Mouse (Mus musculus): Measurements from ENCODE around the gene Tyro3. TPM values are rescaled to one million over a fixed set of nuclear protein-coding genes. Genes with fewer than 3 reads are reported as not detected.

The Tyro3 gene
- polyA plus RNA-seq, 2 experiments = 0.65 to 0.71 TPM

- WGBS (ENCODE audit: insufficient replicate concordance) = 59% methylated on average over 4 of the region's 4 CpGs
- no peak overlapping the region for H3K4me3 ChIP-seq (ENCODE audit: insufficient read depth in 1 of 2, low read depth in 2 of 2, low read length in 2 of 2)
- ATAC-seq (ENCODE audit: insufficient read depth) (no peak), DNase-seq (ENCODE audit: low read depth in 3 of 3, low spot score in 3 of 3) (no peak)
- H3K27ac ChIP-seq = no peak overlapping the region
- no peak overlapping the region for H3K4me2 ChIP-seq (ENCODE audit: low read depth)
- no peaks in the 10 kb centered on the region for H3K9me3 ChIP-seq (ENCODE audit: control insufficient read depth, low read length)
- H3K27me3 ChIP-seq (ENCODE audit: control insufficient read depth, insufficient read depth, low read length) = no peaks in the 10 kb centered on the region
- TF ChIP-seq CTCF (IDR thresholded peaks at IDR 0.05; ENCODE audit: low read depth) (no peak), EP300 (IDR thresholded peaks at IDR 0.05; ENCODE audit: low read depth) (no peak)
- no peaks in the 10 kb centered on the region for H3K4me1 ChIP-seq (replicated peaks; ENCODE audit: control insufficient read depth in 2 of 2, insufficient read depth in 2 of 2, low read length in 1 of 2)
- no peaks in the 10 kb centered on the region for H3K36me3 ChIP-seq (replicated peaks; ENCODE audit: control insufficient read depth, insufficient read depth, low read depth)
- no peak overlapping the region for H3K9ac ChIP-seq (replicated peaks)
These were observed 49.4 kb downstream of the Tyro3 start for GRCm38 (mm10) chr2:119846929-119847328.

GRCm38 (mm10) chr2:119853811-119854210 lies 56.3 kb downstream of the Tyro3 start:
- Histone ChIP-seq H3K9me3 (ENCODE audit: control insufficient read depth, low read length) (no peaks in the 10 kb centered on the region), H3K36me3 (replicated peaks; ENCODE audit: control insufficient read depth, insufficient read depth, low read depth) (no peaks in the 10 kb centered on the region), H3K4me3 (ENCODE audit: insufficient read depth in 1 of 2, low read depth in 2 of 2, low read length in 2 of 2) (no peak overlapping the region), H3K9ac (replicated peaks) (no peak overlapping the region), H3K4me1 (replicated peaks; ENCODE audit: control insufficient read depth in 2 of 2, insufficient read depth in 2 of 2, low read length in 1 of 2) (no peaks in the 10 kb centered on the region), H3K27ac (no peak overlapping the region), H3K27me3 (ENCODE audit: control insufficient read depth, insufficient read depth, low read length) (no peaks in the 10 kb centered on the region), H3K4me2 (ENCODE audit: low read depth) (no peak overlapping the region)
- ATAC-seq (ENCODE audit: insufficient read depth) (no peak), DNase-seq (ENCODE audit: low read depth in 3 of 3, low spot score in 3 of 3) (no peak)
- no peak for TF ChIP-seq CTCF (IDR thresholded peaks at IDR 0.05; ENCODE audit: low read depth)
- 64% methylated on average over 4 of the region's 4 CpGs for WGBS (ENCODE audit: insufficient replicate concordance)

- ATAC-seq (ENCODE audit: insufficient read depth) = no peak
- no peak overlapping the region for H3K4me2 ChIP-seq (ENCODE audit: low read depth)
- H3K9ac ChIP-seq (replicated peaks) = no peak overlapping the region
- no peak overlapping the region for H3K4me3 ChIP-seq (ENCODE audit: insufficient read depth in 1 of 2, low read depth in 2 of 2, low read length in 2 of 2)
- TF ChIP-seq CTCF (IDR thresholded peaks at IDR 0.05; ENCODE audit: low read depth) (no peak), EP300 (IDR thresholded peaks at IDR 0.05; ENCODE audit: low read depth) (no peak)
- H3K27ac ChIP-seq = no peak overlapping the region
- no peaks in the 10 kb centered on the region for H3K27me3 ChIP-seq (ENCODE audit: control insufficient read depth, insufficient read depth, low read length)
- 47% methylated on average over 6 of the region's 6 CpGs for WGBS (ENCODE audit: insufficient replicate concordance)
- H3K9me3 ChIP-seq (ENCODE audit: control insufficient read depth, low read length) = no peaks in the 10 kb centered on the region
- no peaks in the 10 kb centered on the region for H3K36me3 ChIP-seq (replicated peaks; ENCODE audit: control insufficient read depth, insufficient read depth, low read depth)
- no peak for DNase-seq (ENCODE audit: low read depth in 3 of 3, low spot score in 3 of 3)
- no peaks in the 10 kb centered on the region for H3K4me1 ChIP-seq (replicated peaks; ENCODE audit: control insufficient read depth in 2 of 2, insufficient read depth in 2 of 2, low read length in 1 of 2)
These were observed 57.8 kb downstream of the Tyro3 start for GRCm38 (mm10) chr2:119855310-119855850.

- WGBS (ENCODE audit: insufficient replicate concordance) = 67% methylated on average over 2 of the region's 2 CpGs
- H3K27ac ChIP-seq = no peak overlapping the region
- ATAC-seq (ENCODE audit: insufficient read depth) = no peak
These were observed 59.8 kb downstream of the Tyro3 start for GRCm38 (mm10) chr2:119857341-119857740.

GRCm38 (mm10) chr2:119864484-119864883 lies 67.0 kb downstream of the Tyro3 start:
- WGBS (ENCODE audit: insufficient replicate concordance) = 51% methylated on average over 4 of the region's 4 CpGs
- DNase-seq (ENCODE audit: low read depth in 3 of 3, low spot score in 3 of 3) (no peak), ATAC-seq (ENCODE audit: insufficient read depth) (no peak)

More at GRCm38 (mm10) chr2:119857341-119857740, 59.8 kb downstream of the Tyro3 start:
- Histone ChIP-seq H3K9me3 (ENCODE audit: control insufficient read depth, low read length) (no peaks in the 10 kb centered on the region), H3K36me3 (replicated peaks; ENCODE audit: control insufficient read depth, insufficient read depth, low read depth) (no peaks in the 10 kb centered on the region), H3K27me3 (ENCODE audit: control insufficient read depth, insufficient read depth, low read length) (no peaks in the 10 kb centered on the region), H3K4me1 (replicated peaks; ENCODE audit: control insufficient read depth in 2 of 2, insufficient read depth in 2 of 2, low read length in 1 of 2) (no peaks in the 10 kb centered on the region), H3K4me3 (ENCODE audit: insufficient read depth in 1 of 2, low read depth in 2 of 2, low read length in 2 of 2) (no peak overlapping the region), H3K9ac (replicated peaks) (no peak overlapping the region), H3K4me2 (ENCODE audit: low read depth) (no peak overlapping the region)
- TF ChIP-seq EP300 (IDR thresholded peaks at IDR 0.05; ENCODE audit: low read depth) (no peak), CTCF (IDR thresholded peaks at IDR 0.05; ENCODE audit: low read depth) (no peak)
- no peak for DNase-seq (ENCODE audit: low read depth in 3 of 3, low spot score in 3 of 3)

More at GRCm38 (mm10) chr2:119864484-119864883, 67.0 kb downstream of the Tyro3 start:
- no peaks in the 10 kb centered on the region; the same call in 1 of the 2 replicates for H3K27me3 ChIP-seq (ENCODE audit: control insufficient read depth, insufficient read depth, low read length)
- no peak overlapping the region for H3K27ac ChIP-seq
- no peak for TF ChIP-seq EP300 (IDR thresholded peaks at IDR 0.05; ENCODE audit: low read depth)
- no peak for TF ChIP-seq CTCF (IDR thresholded peaks at IDR 0.05; ENCODE audit: low read depth)
- H3K36me3 ChIP-seq (replicated peaks; ENCODE audit: control insufficient read depth, insufficient read depth, low read depth) = no peaks in the 10 kb centered on the region
- no peaks in the 10 kb centered on the region for H3K9me3 ChIP-seq (ENCODE audit: control insufficient read depth, low read length)
- H3K9ac ChIP-seq (replicated peaks) = no peak overlapping the region
- no peak overlapping the region for H3K4me2 ChIP-seq (ENCODE audit: low read depth)
- no peak overlapping the region for H3K4me3 ChIP-seq (ENCODE audit: insufficient read depth in 1 of 2, low read depth in 2 of 2, low read length in 2 of 2)
- no peaks in the 10 kb centered on the region for H3K4me1 ChIP-seq (replicated peaks; ENCODE audit: control insufficient read depth in 2 of 2, insufficient read depth in 2 of 2, low read length in 1 of 2)

Other genes with a start within 250 kb of the Tyro3 start
- 24.3 and 45.1 TPM in 2 replicates for gene Nusap1, start 179.4 kb upstream of the Tyro3 start, polyA plus RNA-seq (2012; rRNA removed)
- gene Nusap1, start 179.4 kb upstream of the Tyro3 start, polyA plus RNA-seq (2014; fragmentation: Nextera tagmentation; extraction: Ambion mirVana) = 88.3 and 88.4 TPM in 2 replicates
- 22.6 and 23.9 TPM in 2 replicates for gene Oip5, start 179.3 kb upstream of the Tyro3 start, polyA plus RNA-seq (2012; rRNA removed)
- gene Oip5, start 179.3 kb upstream of the Tyro3 start, polyA plus RNA-seq (2014; fragmentation: Nextera tagmentation; extraction: Ambion mirVana) = 30.1 and 37.8 TPM in 2 replicates
- gene Ndufaf1, start 134.9 kb upstream of the Tyro3 start, polyA plus RNA-seq (2012; rRNA removed) = 7.1 and 11.7 TPM in 2 replicates
- gene Ndufaf1, start 134.9 kb upstream of the Tyro3 start, polyA plus RNA-seq (2014; fragmentation: Nextera tagmentation; extraction: Ambion mirVana) = 28.5 and 30.2 TPM in 2 replicates
- 6.1 and 7.9 TPM in 2 replicates for gene Rtf1, start 122.7 kb upstream of the Tyro3 start, polyA plus RNA-seq (2012; rRNA removed)
- gene Rtf1, start 122.7 kb upstream of the Tyro3 start, polyA plus RNA-seq (2014; fragmentation: Nextera tagmentation; extraction: Ambion mirVana) = 6.6 and 9.0 TPM in 2 replicates
- gene Itpka, start 55.4 kb upstream of the Tyro3 start, polyA plus RNA-seq (2012; rRNA removed) = 2.0 and 2.1 TPM in 2 replicates
- 2.3 and 2.4 TPM in 2 replicates for gene Itpka, start 55.4 kb upstream of the Tyro3 start, polyA plus RNA-seq (2014; fragmentation: Nextera tagmentation; extraction: Ambion mirVana)
- gene Ltk, start 37.3 kb upstream of the Tyro3 start, polyA plus RNA-seq (2012; rRNA removed) = 0.08 and 0.12 TPM in 2 replicates
- 0.05 and 0.06 TPM in 2 replicates for gene Ltk, start 37.3 kb upstream of the Tyro3 start, polyA plus RNA-seq (2014; fragmentation: Nextera tagmentation; extraction: Ambion mirVana)
- 6.1 and 6.6 TPM in 2 replicates for gene Rpap1, start 10.2 kb upstream of the Tyro3 start, polyA plus RNA-seq (2012; rRNA removed)
- 6.0 and 6.7 TPM in 2 replicates for gene Rpap1, start 10.2 kb upstream of the Tyro3 start, polyA plus RNA-seq (2014; fragmentation: Nextera tagmentation; extraction: Ambion mirVana)
- 4.2 and 4.6 TPM in 2 replicates for gene Mga, start 99.5 kb downstream of the Tyro3 start, polyA plus RNA-seq (2012; rRNA removed)
- 6.0 and 6.6 TPM in 2 replicates for gene Mga, start 99.5 kb downstream of the Tyro3 start, polyA plus RNA-seq (2014; fragmentation: Nextera tagmentation; extraction: Ambion mirVana)
- gene Mapkbp1, start 175.0 kb downstream of the Tyro3 start, polyA plus RNA-seq (2012; rRNA removed) = 1.0 and 1.1 TPM in 2 replicates
- gene Mapkbp1, start 175.0 kb downstream of the Tyro3 start, polyA plus RNA-seq (2014; fragmentation: Nextera tagmentation; extraction: Ambion mirVana) = 0.15 and 0.20 TPM in 2 replicates
- 4.7 and 4.9 TPM in 2 replicates for gene Jmjd7, start 229.8 kb downstream of the Tyro3 start, polyA plus RNA-seq (2012; rRNA removed)
- 5.0 and 6.9 TPM in 2 replicates for gene Jmjd7, start 229.8 kb downstream of the Tyro3 start, polyA plus RNA-seq (2014; fragmentation: Nextera tagmentation; extraction: Ambion mirVana)
- gene Gm28042, start 229.8 kb downstream of the Tyro3 start, polyA plus RNA-seq (2012; rRNA removed) = 1.5 and 1.6 TPM in 2 replicates
- gene Gm28042, start 229.8 kb downstream of the Tyro3 start, polyA plus RNA-seq (2014; fragmentation: Nextera tagmentation; extraction: Ambion mirVana) = 0.35 TPM in 1 of 2 replicates, not detected in the other
- 1.1 and 1.3 TPM in 2 replicates for gene Pla2g4b, start 235.7 kb downstream of the Tyro3 start, polyA plus RNA-seq (2012; rRNA removed)
- 0.11 and 0.13 TPM in 2 replicates for gene Pla2g4b, start 235.7 kb downstream of the Tyro3 start, polyA plus RNA-seq (2014; fragmentation: Nextera tagmentation; extraction: Ambion mirVana)